Mouse (Mus musculus) testis, postnatal 14 days (tissue): ENCODE results near the gene Casp8.
A peak's percentile ranks its signal among the peaks of the same experiment; 100 is the strongest.
"Not testable (repeated sequence)": the region's sequence is repeated elsewhere in the genome, so short reads cannot be mapped to it uniquely, and the experiment has no call there.

Experiments used
- DNase-seq: peaks from one replicate; pipeline ENCODE4 v3.0.0; 2021; ENCODE audit warnings: low spot score

Casp8 gene

GRCm38 (mm10) chr1:58800644-58801043 is 5.5 kb downstream of the Casp8 start:
- not testable (repeated sequence) for DNase-seq

GRCm38 (mm10) chr1:58801558-58802285 is 6.5 kb downstream of the Casp8 start:
- no peak for DNase-seq

- peak; percentile 16 for DNase-seq
Observed at GRCm38 (mm10) chr1:58802322-58803273, 7.4 kb downstream of the Casp8 start.

GRCm38 (mm10) chr1:58803531-58803930 is 8.4 kb downstream of the Casp8 start:
- no peak for DNase-seq

GRCm38 (mm10) chr1:58806651-58807050 is 11.5 kb downstream of the Casp8 start:
- no peak for DNase-seq

GRCm38 (mm10) chr1:58826319-58826718 is 31.1 kb downstream of the Casp8 start:
- no peak for DNase-seq

- DNase-seq: no peak
Observed at GRCm38 (mm10) chr1:58830741-58831140, 35.6 kb downstream of the Casp8 start.

- no peak for DNase-seq
Observed at GRCm38 (mm10) chr1:58832198-58832597, 37.0 kb downstream of the Casp8 start.

GRCm38 (mm10) chr1:58856811-58857210 is 61.6 kb downstream of the Casp8 start:
- DNase-seq: not testable (repeated sequence)

GRCm38 (mm10) chr1:58859131-58859530 is 64.0 kb downstream of the Casp8 start:
- DNase-seq: not testable (repeated sequence)

- DNase-seq: peak; percentile 72
Observed at GRCm38 (mm10) chr1:58859738-58860365, 64.7 kb downstream of the Casp8 start.

- not testable (repeated sequence) for DNase-seq
Observed at GRCm38 (mm10) chr1:58860586-58860985, 65.4 kb downstream of the Casp8 start.

GRCm38 (mm10) chr1:58876500-58876899 is 81.3 kb downstream of the Casp8 start:
- not testable (repeated sequence) for DNase-seq

GRCm38 (mm10) chr1:58879291-58879690 is 84.1 kb downstream of the Casp8 start:
- not testable (repeated sequence) for DNase-seq

- DNase-seq: not testable (repeated sequence)
Observed at GRCm38 (mm10) chr1:58883279-58883678, 88.1 kb downstream of the Casp8 start.

GRCm38 (mm10) chr1:58885646-58886045 is 90.5 kb downstream of the Casp8 start:
- DNase-seq: no peak

GRCm38 (mm10) chr1:58889826-58890546 is 94.8 kb downstream of the Casp8 start:
- DNase-seq: no peak

GRCm38 (mm10) chr1:58890697-58891290 is 95.6 kb downstream of the Casp8 start:
- DNase-seq: not testable (repeated sequence)

GRCm38 (mm10) chr1:58891481-58892170 is 96.5 kb downstream of the Casp8 start:
- DNase-seq: peak; percentile 1

GRCm38 (mm10) chr1:58892386-58892785 is 97.2 kb downstream of the Casp8 start:
- DNase-seq: not testable (repeated sequence)
